Mouse (Mus musculus) urinary bladder, postnatal 10 days (tissue): ENCODE data around the gene Trim2.

Source experiments
- DNase-seq: peaks from one replicate; pipeline ENCODE4 v3.0.0; 2022; ENCODE audit warnings: low spot score

The Trim2 gene

DNA sequence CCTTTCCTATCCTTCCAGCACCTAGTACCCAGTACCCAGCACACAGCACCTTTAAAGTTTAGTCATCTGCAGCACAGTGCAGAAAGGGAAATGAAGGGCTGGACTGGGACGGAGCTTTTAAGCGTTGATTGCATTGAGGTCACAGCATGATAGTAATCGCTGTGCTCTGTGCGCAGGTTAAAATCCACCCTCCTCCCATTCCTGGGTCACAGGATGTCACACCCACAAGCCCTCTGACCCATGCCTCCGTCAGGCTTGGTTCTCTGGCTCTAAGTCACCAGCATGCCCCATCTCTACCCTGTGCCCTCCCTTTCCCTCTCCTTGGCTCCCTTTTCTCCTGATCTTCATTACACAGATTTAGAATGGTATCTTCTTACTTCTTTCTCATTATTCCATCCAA is 20.4 kb downstream of the Trim2 start:
- no peak for DNase-seq

DNA sequence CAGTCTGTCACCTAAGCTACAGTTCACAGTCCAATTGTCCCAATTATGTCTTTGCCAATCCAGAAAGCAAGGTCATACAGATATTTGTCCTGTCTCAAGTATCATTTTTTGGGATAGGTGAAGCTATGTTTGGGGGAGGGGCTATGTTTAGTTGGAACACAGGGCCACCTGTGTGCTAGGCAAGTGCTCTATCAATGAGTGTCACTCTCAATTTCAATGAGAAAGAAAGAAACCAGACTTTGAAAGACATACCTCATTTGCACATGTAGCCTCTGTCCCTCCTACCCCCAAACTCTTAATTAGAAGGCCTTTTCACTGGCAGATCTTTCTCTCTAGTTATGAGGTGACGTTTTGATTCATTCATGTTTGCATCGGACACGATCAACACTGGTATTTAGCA is 21.9 kb downstream of the Trim2 start:
- DNase-seq = no peak

DNA sequence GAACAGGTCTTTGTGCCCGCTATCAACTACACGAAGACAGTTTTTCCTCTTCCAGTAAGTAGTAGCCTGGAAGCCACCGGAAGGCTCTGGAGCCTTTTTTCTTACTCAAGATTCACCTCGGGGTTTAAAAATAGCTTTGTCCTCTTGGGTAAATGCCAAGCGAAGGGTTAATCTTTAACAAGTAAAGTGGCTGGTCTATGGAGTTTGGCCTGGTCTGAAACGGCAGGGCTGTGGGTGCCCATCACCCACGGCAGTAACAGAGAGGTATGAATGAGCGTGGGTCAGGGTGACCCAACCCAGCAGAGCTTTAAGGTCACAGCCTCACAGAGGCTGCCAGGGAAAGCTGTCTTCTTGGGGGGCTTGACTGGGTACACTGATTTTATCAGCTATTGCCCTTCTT is 23.2 kb downstream of the Trim2 start:
- no peak for DNase-seq

DNA sequence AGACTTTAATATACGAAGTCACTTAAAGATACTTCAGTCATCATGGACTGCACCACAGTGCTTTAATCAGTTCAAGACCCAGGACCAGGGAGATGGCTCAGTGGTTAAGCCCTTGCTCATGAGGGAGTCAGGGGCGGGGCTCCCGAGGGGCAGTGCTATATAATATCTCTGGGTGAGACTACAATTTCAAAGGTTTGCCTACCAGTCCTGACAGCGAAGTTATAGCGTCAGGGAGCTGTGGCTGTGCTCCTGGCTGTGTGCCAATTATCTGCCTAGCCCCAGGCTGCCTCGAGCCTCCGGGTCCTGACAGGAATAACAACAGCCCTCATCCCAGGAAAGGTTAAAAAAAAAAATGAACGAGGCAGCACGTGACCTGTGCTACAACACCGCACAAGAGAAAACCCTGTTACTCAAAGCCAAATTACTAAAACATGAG is 24.7 kb downstream of the Trim2 start:
- no peak for DNase-seq

DNA sequence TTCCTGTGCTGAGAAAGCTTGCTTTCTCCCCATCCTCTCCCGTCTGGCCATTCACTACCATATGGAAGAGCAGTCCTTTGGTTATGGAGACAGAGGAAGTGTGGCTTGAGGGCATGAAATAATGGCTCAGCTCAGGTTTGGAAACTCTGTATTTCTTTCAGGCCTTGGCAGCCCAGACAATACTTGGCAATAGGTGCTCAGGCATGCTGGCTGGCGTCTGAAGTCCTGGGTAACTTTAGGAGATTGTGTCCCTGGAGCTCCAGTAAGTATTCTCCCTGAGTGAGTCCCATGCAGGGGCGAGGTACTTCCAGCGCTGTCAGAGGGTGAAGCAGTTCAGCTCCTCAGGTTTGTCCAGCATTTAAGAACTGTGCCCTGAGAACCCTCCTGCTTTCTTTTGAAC is 27.9 kb downstream of the Trim2 start:
- DNase-seq = no peak

DNA sequence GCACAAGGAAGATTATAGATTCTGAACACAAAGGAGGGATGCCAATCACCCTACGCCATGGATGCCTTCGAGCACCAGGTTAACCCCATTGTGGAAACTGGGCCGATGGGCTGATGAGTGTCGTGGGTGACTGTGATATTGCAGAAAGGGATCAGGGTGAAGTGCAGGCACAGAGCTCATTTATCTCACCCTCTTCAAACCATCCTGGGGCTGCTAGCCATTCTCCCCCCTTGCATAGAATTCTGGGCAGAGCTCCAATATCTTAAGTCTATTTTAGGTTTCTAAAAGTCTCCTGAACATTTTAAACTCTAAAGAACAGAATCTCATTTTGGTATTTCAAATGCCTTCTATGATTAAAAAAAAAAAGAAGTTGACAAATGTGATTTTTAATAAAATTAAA is 31.6 kb downstream of the Trim2 start:
- no peak for DNase-seq

DNA sequence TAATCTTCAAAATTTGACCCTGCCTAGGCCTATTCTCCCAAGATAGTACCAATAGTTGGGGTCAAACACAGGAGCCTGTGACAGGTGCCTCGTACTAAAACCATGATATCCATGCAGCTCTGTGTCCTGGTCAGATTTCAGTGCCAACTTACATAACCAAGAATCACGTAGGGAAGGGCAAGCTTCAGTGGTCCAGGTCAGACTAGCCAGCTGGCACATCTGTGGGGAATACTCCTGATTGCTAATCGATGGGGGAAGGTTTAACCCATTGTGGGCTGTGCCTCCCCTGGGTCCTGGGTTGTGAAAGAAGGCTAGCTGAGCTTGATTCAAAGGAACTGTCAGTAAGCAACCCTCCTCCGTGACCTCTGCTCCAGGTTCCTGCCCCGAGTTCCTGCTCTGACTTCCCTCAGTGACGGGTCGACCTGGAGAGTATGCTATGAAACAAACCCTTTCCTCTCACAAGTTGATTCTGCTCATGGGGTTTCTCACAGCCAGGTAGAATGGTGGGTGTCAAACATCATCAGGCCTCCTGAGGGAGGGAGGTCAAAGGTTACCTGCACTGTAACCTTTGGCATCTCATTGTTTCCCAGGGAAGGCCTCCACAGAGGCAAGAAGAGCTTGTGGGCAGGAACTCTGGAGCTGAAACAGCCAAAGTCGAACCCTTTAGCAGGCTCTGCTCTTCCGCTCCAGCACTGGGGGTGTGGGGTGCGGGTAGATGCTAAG is 34.2 kb downstream of the Trim2 start:
- DNase-seq = no peak

DNA sequence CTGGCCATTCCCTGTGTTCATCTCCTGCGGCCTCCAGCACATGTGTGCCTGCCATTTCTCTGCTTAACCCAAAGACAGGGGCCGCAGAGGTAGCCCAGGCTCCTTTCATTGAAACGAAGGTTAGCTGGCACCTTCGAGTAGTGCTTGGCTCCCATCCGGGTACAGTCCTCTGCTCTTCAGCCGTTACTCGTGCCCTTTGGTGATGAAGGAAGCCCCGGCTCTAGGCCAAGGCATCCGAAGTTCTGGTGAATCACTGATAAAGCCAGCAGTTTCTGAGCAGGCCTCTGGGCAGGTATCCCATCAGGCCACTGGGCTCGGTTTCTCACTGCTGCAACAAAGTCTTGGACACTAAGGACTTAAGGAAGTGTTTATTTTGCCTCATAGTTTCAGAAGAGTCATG is 34.9 kb downstream of the Trim2 start:
- no peak for DNase-seq

DNA sequence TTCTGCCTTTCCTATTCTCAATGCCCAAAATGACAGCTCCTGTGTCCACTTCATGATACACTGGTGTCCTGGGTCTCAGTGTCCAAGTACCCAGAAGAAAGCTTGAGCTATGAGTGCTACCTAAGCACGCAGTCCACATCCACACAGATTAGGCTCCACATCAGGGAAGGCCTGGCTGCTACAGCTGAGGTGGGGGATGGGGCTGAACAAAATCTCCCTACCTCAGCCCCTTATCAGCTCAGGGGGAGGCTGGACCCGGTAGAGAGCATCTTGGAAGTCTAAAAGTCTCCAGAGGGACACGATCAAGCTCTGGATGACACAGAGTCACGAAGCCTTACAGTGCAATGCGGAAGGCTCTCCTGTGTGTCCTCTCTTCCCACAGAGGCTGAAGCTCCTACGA is 35.6 kb downstream of the Trim2 start:
- DNase-seq = no peak

DNA sequence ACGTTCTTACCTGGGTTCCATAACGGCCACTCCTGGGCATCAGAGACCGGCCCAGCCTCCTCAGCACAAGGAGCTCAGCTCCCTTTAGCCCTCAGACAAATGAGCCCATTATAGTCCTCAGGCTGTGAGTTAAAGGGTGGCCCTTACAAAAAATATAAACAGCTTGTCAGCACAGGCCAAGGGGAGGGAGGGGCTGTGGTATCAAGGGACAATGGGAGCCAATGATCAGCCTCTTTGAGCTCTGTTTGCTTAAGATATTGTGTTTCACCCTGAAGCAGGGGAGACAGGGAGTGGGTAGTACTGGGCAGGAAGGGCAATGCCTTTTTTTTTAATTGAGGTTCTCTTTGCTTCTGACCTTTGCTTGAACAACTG is 36.1 kb downstream of the Trim2 start:
- no peak for DNase-seq

DNA sequence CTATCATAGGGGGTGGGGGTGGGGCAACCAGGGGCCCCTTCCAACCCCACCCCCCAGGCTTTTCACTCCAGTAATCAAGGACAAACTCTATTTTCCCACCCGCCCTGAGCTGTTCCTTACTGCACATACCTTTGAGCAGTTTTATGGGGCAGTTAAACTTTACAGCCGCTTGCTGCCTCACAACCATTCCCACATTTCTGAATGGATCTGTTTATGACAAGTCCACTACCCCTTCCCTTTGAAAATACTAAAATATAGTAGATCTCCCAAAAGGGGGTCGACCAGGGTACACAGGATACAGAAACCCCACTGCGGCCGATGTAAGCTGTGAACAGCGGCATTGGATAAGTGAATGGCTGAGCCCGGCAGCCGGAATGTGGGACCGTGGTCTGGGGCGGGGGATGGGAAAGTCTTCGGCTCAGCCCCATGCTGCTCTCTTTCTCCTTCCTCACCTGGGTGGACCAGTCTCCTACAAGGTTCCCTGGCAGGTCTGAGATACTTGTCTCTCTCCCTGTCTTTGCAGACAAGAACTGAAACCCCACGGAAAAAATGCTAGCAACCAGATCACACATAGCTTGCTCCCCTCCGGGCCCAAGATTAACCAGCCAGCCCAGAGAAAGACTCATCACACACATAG is 36.6 kb downstream of the Trim2 start:
- no peak for DNase-seq

DNA sequence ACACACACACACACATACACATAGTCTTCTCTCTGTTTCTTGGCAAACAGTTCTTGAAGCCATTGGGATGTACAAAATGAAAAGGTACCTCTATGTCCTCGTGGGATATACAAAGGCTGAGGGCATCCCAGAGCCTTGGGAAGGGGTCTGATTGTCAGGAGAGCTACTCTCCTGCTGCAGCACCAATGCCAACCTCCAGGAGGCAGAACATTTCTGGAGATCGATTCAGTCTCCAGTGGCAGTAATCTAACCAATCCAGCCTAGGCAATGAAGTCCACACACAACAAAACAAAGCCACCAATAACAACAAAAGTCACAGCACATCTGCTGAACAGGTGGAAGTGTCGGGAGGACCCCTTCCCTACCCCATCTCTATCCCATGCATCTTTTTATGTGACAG is 38.2 kb downstream of the Trim2 start:
- no peak for DNase-seq

DNA sequence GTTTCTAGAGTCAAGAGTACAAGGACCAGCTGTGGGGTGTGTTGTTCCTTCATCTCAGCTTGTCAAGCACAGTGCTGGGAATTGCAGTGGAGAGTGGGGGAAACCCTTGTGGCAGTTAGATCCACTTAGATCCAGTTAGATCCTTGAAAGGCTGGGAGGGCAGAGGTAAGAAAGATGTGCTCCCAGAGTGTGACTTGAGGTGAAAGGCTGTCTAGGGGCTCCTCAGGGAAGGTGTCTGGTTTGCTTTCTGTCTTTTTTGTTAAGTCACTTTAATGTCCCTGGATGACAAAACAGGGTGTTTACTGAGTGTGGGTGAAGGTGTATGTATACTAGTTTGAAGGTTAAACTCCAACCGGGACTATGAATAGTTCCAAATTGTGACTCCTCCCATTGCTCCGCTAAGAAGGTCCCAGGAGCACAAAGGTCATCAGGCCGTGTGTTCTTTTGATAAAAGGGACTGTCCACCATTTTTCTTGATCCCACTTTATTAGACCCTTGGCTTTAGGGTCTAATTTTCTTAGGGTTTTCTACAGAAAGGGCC is 40.2 kb downstream of the Trim2 start:
- no peak for DNase-seq

DNA sequence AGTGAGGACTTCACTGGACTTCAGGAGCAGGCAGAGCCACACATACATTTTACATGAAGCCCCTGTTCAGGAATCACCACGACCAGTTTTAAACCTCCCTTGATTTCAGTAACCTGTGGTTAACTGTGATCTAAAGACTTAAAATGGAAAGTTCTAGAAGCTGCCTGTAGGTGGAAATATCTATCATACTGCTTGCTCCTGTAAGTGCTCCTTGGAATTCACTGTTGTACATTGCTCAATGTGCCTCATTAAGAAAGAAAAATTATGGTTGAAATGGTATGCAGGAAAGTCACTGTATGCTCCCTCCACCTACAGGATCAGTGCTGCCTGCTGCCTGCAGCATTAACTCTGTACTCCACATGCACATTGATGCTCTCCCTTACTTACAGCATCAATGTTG is 41.6 kb downstream of the Trim2 start:
- no peak for DNase-seq

DNA sequence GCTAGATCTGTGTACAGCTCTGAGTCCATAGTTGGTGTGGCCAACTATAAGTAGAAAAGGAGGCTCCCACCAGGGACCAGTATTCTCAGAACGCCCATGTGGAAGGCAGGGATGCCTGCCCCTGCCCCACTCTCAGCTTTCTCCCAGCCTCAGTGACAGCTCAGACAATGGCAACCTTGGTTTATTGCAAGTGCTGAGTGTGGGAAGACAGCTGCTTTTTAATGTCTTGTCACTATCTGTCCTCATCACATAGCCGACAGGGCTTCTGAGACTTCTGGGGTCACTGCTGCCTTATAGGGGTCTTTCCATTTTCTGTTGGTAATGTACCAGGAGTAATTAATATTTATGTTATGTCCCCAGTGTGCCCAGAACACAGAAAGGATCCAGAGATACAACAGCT is 42.3 kb downstream of the Trim2 start:
- no peak for DNase-seq

DNA sequence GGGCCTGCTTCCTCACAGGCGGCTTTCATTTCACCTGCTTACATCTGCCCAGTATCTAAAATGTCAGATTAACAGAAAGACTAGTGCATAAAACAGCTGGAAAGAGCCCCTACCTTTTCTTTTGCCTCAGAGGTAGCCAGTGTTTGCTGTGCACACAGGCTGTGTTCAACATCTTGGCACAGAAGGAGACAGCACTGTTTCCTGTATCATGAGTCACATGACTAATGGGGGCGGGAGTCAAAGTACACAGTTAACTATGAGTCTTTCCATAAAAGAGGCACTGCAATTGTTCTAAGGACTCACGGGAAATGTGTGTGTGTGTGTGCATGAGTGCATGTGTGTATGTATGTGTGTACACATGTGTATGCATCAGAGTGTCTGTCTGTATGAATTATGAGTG is 43.9 kb downstream of the Trim2 start:
- no peak for DNase-seq

DNA sequence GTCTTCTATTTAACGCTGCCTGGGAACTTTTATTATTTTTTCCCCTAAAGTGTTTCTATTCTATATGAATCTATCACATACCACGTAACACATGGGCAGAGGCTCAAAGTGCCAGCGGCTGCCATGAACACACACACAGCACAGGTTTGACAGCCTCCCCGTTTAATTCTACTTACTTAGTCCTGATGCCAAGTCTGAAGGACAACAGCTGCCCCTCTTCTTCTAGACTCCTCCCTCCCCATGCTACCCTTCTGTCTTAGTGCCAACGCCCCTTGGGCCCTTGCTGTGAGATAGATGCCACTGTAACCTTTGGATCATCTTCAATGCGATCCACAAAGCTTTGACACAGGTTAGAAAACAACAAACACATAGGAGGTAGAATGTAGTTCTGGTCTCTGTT is 44.8 kb downstream of the Trim2 start:
- no peak for DNase-seq

DNA sequence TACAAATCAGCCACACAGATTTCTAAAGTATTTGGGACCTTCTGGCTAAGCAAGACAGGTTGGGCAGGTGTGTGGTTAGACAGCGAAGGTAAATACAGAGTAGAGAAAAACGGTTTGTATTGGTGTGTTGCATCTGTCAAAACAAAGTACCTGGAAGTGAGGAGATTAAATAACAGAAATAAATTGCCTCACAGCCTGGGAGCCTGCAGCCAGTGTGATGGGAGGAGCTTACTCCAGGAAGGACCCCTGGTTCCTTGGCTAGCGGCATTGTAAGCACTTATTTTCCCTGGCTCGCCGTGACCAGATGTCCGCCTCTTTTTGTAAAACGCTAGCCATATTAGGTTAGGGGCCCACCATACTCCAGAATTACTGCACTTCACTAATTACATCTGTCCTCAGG is 45.8 kb downstream of the Trim2 start:
- DNase-seq = no peak

DNA sequence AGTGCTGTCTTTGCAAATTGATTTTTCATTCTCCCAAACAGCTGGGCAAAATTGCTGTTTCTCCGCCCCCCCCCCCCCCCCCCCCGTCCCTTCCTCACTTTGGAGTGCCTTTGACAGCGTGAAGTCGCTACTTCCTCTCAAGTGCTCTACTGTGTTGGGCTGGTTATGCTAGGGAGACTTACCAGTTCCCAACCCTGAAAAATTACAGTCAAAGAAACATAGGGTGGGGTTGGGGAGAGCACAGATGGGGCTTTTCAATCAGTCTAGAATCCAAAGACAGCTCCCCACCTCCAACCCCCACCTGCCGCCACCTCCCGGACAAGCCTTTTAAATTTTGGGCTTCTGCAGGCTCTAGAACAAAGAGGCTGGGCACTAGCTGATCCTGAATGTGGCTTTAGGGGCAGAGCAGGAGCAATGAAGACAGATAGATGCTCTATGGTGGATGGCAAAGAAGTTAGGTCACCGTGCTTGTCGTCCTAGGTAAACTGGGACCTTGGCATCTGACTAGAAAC is 46.6 kb downstream of the Trim2 start:
- DNase-seq = no peak

DNA sequence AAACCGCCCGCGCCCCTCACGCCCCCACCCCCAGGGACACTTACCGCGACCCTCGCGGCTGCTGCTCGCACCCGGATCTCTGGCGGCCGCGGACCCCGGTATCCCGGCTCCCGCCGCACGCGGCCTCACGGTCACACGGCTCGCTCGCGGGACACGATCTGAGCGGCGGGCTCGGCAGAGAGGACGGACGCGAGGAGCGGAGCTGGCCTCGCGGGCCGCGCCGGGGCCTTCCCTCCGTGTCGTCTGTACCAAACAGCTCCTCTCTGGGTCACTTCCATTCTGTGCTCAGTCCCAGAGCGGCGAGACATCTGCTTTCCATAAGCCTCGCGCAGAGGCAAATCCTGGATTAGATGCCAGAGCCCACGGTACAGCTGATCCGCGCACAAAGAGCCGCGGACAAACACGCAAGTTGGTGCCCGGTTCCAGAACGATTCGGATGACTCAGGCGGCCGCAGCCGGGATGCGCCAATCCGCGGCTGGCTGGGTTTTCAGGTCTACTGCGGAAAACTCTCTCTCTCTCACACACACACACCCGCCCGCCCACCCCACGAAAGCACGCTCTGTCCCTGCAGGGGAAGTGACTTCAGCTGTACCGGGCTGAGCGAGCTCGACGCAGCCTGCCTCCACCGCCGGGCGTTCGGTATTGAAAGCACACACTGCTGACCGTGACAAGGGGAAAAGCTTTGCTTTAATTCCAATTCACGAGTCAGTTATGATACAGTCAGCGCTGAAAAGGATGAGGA is 47.2 kb downstream of the Trim2 start:
- peak; percentile 15 for DNase-seq

DNA sequence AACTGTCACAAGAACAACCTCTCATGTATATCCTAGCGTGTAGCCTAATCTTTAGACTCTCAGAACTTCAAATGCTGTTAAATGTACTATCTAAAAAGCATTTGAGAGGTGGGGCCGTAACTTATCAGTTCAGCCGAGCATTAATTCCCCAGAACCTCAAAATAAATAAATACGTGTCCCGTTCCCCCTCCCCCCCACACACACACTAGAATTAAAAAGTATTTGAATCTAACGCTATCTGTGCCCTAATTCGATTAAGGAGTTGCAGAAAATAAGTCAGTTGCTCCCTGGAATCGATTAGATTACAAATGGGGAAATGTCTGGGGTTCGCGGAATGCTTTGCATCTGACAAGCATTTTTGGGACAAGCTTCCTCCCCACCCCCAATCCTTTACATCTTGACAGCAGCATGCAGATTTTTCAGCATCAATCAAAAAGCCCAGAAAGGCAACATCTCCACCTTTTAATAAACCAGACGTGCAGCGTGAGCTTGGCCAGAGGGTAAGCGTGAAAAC is 48.1 kb downstream of the Trim2 start:
- no peak for DNase-seq

DNA sequence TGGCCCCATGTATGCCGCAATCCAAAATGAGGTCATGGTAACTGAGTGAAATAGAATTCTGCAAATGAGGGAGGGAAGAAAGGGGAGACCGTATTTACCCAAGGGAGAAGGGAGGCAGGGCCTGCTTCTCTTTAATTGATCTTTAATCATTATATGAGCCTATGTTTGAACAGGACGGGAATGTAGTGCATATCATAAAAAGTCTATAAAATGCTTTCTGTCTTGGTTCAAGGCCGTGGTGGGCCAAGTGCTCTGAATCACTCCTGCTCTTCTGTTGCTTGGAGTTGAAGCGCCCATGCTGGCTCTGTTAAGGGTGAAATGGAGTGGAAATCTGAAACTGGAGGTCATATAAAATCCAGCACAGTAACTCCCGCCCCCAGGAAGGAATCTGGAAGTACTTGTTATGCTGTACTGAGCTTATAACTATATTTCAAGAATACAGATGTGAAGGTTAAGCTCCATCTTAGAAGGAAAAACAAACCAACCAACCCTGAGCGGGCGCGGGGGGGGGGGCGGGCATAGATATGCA is 48.6 kb downstream of the Trim2 start:
- DNase-seq = no peak

DNA sequence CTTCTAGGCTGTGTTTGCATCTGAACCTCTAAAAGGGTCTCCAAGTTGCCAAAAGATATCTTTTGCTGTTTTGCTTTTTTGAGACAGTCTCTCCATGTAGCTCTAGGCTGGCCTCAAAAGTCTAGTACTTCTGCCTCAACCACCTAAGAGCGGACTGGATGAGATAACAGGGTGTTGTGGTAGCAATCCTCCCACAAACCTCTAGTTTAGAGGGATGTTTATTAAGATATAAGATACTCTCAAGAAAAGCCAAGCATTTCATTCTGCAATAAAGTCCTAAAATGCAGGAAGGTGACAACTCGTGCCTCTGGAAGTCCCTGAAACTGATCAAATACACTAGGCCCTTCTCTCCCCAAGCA is 52.2 kb downstream of the Trim2 start:
- no peak for DNase-seq
